Mouse (Mus musculus) embryonic facial prominence, embryonic 12.5 days (tissue): ENCODE data around the gene Farsa. TPM values are rescaled to one million over a fixed set of nuclear protein-coding genes. Genes with fewer than 3 reads are reported as not detected.

Source experiments
- ATAC-seq: fragments of 200-750 bp; cut with Nextera tagmentation; 2 replicates; pipeline ENCODE4 v1.8.0; 2017; ENCODE audit not compliant: insufficient number of reproducible peaks, insufficient read depth, low FRiP score, low TSS enrichment
- H3K27ac ChIP-seq: fragments of 300-500 bp; sonication (generic); 2 replicates; pipeline ENCODE4 v1.5.1; 2016; ENCODE audit warnings: mild to moderate bottlenecking
- H3K27me3 ChIP-seq: fragments of 300-500 bp; sonication (generic); 2 replicates; pipeline ENCODE4 v1.6.1; 2016; ENCODE audit warnings: mild to moderate bottlenecking, moderate library complexity
- H3K36me3 ChIP-seq: fragments of 300-500 bp; sonication (generic); 2 replicates; pipeline ENCODE4 v1.6.1; 2016; ENCODE audit warnings: mild to moderate bottlenecking
- H3K4me1 ChIP-seq: fragments of 300-500 bp; sonication (generic); 2 replicates; pipeline ENCODE4 v1.6.1; 2016
- H3K4me2 ChIP-seq: fragments of 300-500 bp; sonication (generic); replicated peaks from 2 replicates; pipeline ENCODE4 v1.6.1; 2016; ENCODE audit warnings: mild to moderate bottlenecking, moderate library complexity
- H3K4me3 ChIP-seq: fragments of 300-500 bp; sonication (generic); 2 replicates; pipeline ENCODE4 v1.5.1; 2016; ENCODE audit warnings: mild to moderate bottlenecking
- H3K9ac ChIP-seq: fragments of 300-500 bp; sonication (generic); 2 replicates; pipeline ENCODE4 v1.6.1; 2016; ENCODE audit warnings: mild to moderate bottlenecking, moderate library complexity
- H3K9me3 ChIP-seq: fragments of 300-500 bp; sonication (generic); 2 replicates; pipeline ENCODE4 v1.6.1; 2016; ENCODE audit warnings: mild to moderate bottlenecking, moderate library complexity
- WGBS: fragments of 180-500 bp; shearing (Covaris S2); methylation state at CpG from one replicate; pipeline ENCODE4 v1.1.7; 2016; 5-methylcytosine and 5-hydroxymethylcytosine counted together
- polyA plus RNA-seq: library from polyadenylated mRNA; unstranded; fragments of >200 nt; fragmentation: Nextera tagmentation; extraction: Ambion mirVana; gene quantifications from 2 replicates; pipeline ENCODE4 v1.2.1, GENCODE M21; 2016

Gene Farsa
- polyA plus RNA-seq, 1 experiment from 2014 or later, result 106 TPM

DNA sequence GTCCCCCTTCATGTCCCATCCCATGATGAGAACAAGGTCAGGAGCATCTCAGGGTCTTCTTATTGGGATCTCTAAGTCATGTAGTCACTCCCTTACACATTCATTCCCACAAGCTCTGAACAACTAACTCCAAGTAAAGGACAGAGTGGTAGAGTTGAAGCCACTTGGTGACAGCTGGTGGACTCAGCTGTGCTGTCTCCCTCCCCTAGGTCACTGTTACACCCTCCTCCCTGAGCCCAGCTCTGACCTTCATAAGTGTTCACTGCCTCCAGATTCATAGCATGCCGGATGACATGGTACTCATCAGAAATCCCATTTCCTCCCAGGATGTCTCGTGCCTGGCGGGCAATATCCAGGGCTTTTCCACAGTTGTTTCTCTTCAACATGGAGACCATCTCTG lies 31.5 kb downstream of the Farsa start:
- Histone ChIP-seq H3K9me3 (no peaks in the 10 kb centered on the region), H3K9ac (no peak overlapping the region), H3K4me3 (no peak overlapping the region), H3K27ac (no peak overlapping the region), H3K27me3 (no peaks in the 10 kb centered on the region), H3K4me1 (peaks cover 6% of the 10 kb centered on the region), H3K36me3 (peaks cover 46% of the 10 kb centered on the region), H3K4me2 (no peak overlapping the region)
- ATAC-seq, result no peak
- WGBS, result 93% methylated on average over 3 of the region's 3 CpGs

- no peak for ATAC-seq
- H3K4me1 ChIP-seq, result peaks cover 6% of the 10 kb centered on the region
- H3K9me3 ChIP-seq, result no peaks in the 10 kb centered on the region
- no peak overlapping the region for H3K4me2 ChIP-seq
- peaks cover 46% of the 10 kb centered on the region for H3K36me3 ChIP-seq
- H3K9ac ChIP-seq, result no peak overlapping the region
- H3K27me3 ChIP-seq, result no peaks in the 10 kb centered on the region
- H3K27ac ChIP-seq, result no peak overlapping the region
- 94% methylated on average over 1 of the region's 1 CpGs for WGBS
- no peak overlapping the region for H3K4me3 ChIP-seq
These were observed 32.4 kb downstream of the Farsa start for GRCm38 (mm10) chr8:84889141-84889540.

- H3K27ac ChIP-seq, result no peak overlapping the region
- WGBS, result 11% methylated on average over 31 of the region's 31 CpGs
These were observed 36.4 kb downstream of the Farsa start for GRCm38 (mm10) chr8:84892993-84893708.

GRCm38 (mm10) chr8:84893709-84894134 lies 36.9 kb downstream of the Farsa start, which contains the start of gene Gcdh:
Gene Gcdh (minus strand): TSS chr8:84893921.
- H3K4me1 ChIP-seq, result peaks cover 10% of the 10 kb centered on the region
- peaks cover 24% of the 10 kb centered on the region for H3K36me3 ChIP-seq
- H3K4me2 ChIP-seq, result peak within 1 kb of the TSS; percentile 89
- H3K9ac ChIP-seq, result peak within 1 kb of the TSS; percentile 76
- ATAC-seq, result peak; percentile 97
- H3K4me3 ChIP-seq, result peak within 1 kb of the TSS; percentile 82
- H3K27ac ChIP-seq, result no peak within 1 kb of the TSS
- no peaks in the 10 kb centered on the region for H3K9me3 ChIP-seq
- 0% methylated on average over 11 of the region's 11 CpGs for WGBS
- H3K27me3 ChIP-seq, result no peaks in the 10 kb centered on the region

More at GRCm38 (mm10) chr8:84892993-84893708, 36.4 kb downstream of the Farsa start:
- ATAC-seq, result peak; percentile 23; the same call in 1 of the 2 replicates
- peaks cover 30% of the 10 kb centered on the region for H3K36me3 ChIP-seq
- H3K4me1 ChIP-seq, result peaks cover 10% of the 10 kb centered on the region
- no peaks in the 10 kb centered on the region for H3K27me3 ChIP-seq
- peak overlapping the region; percentile 89 for H3K4me2 ChIP-seq
- peak overlapping the region; percentile 76 for H3K9ac ChIP-seq
- H3K9me3 ChIP-seq, result no peaks in the 10 kb centered on the region
- H3K4me3 ChIP-seq, result peak overlapping the region; percentile 82

DNA sequence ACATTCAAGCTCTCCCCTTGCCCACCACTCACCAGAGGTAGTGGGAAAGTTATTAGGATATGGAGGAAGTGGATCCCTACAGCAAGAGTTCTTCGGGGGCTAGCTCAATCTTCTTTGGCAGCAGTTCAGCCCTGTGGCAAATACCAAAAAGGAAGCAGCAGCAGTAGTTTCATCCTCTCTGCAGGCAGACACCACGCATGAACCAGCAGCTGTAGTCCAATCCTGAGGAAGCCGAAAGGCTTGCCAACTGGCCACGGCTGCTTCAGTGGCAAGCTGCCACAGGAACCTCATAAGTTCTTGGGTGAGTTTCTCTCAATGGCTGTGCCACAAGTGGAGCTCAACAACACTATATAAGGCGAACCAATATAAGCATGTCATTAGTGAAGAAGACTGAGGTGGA lies 39.2 kb downstream of the Farsa start:
- no peaks in the 10 kb centered on the region for H3K27me3 ChIP-seq
- H3K4me2 ChIP-seq, result no peak overlapping the region
- H3K4me1 ChIP-seq, result peaks cover 10% of the 10 kb centered on the region
- H3K27ac ChIP-seq, result no peak overlapping the region
- no peak overlapping the region for H3K9ac ChIP-seq
- no peak overlapping the region for H3K4me3 ChIP-seq
- 85% methylated on average over 5 of the region's 5 CpGs for WGBS
- peaks cover 8% of the 10 kb centered on the region; the same call in 1 of the 2 replicates for H3K36me3 ChIP-seq
- ATAC-seq, result no peak
- no peaks in the 10 kb centered on the region for H3K9me3 ChIP-seq

DNA sequence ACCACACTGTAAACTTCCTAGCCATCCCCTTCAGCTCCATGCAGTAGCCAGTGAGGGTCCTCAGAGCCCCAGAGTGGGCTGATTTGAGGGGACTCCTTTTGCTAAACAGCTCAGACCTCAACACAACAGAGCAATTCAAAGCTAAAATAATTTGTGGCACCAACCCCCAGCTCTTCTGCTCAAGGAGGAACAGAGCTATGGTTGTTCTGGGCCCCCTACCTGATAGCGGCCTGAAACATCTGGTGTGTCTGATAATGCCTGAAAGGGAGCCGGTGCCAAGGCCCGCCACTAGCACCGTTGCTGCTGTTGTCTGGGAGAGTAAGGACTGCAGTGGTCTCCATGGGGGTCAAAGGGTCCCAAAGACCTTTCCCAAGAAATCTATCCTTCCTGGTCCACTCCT lies 44.3 kb downstream of the Farsa start:
- WGBS, result 65% methylated on average over 4 of the region's 4 CpGs
- H3K27me3 ChIP-seq, result no peaks in the 10 kb centered on the region
- no peak overlapping the region for H3K4me3 ChIP-seq

DNA sequence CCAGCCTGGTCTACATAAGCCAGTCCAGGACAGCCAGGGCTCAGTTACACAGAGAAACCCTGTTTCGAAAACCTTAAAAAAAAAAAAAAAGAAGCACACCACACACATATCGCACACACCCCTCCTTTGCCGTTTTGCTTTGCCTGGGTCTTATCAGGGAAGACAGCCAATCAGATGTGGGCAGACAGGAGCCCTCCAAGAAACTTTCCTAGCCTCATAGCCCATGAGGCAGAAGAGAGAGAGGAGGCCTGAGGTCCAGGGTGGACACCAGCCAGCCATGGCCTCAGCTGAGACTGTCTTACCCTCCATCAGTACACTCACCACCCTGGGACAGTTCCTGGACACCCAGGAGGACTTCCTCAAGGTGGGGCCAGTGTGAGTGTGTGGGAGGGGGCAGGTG lies 45.0 kb downstream of the Farsa start, which contains the start of gene Klf1:
TSS of gene Klf1 (plus strand) at position 177 of the 400 bp plus-strand sequence.
- H3K9ac ChIP-seq, result peak within 1 kb of the TSS; percentile 74
- H3K4me2 ChIP-seq, result peak within 1 kb of the TSS; percentile 94
- peak within 1 kb of the TSS; percentile 61 for H3K4me3 ChIP-seq
- WGBS, result 63% methylated on average over 3 of the region's 3 CpGs
- no peaks in the 10 kb centered on the region for H3K27me3 ChIP-seq
- peak within 1 kb of the TSS; percentile 80 for H3K27ac ChIP-seq
- H3K4me1 ChIP-seq, result peaks cover 5% of the 10 kb centered on the region; the same call in 1 of the 2 replicates
- no peaks in the 10 kb centered on the region for H3K9me3 ChIP-seq
- ATAC-seq, result no peak
- H3K36me3 ChIP-seq, result no peaks in the 10 kb centered on the region

More for the DNA sequence above, 44.3 kb downstream of the Farsa start:
- Histone ChIP-seq H3K4me1 (peaks cover 5% of the 10 kb centered on the region; the same call in 1 of the 2 replicates), H3K9ac (no peak overlapping the region), H3K4me2 (no peak overlapping the region), H3K36me3 (no peaks in the 10 kb centered on the region), H3K9me3 (no peaks in the 10 kb centered on the region), H3K27ac (no peak overlapping the region)
- ATAC-seq, result no peak

DNA sequence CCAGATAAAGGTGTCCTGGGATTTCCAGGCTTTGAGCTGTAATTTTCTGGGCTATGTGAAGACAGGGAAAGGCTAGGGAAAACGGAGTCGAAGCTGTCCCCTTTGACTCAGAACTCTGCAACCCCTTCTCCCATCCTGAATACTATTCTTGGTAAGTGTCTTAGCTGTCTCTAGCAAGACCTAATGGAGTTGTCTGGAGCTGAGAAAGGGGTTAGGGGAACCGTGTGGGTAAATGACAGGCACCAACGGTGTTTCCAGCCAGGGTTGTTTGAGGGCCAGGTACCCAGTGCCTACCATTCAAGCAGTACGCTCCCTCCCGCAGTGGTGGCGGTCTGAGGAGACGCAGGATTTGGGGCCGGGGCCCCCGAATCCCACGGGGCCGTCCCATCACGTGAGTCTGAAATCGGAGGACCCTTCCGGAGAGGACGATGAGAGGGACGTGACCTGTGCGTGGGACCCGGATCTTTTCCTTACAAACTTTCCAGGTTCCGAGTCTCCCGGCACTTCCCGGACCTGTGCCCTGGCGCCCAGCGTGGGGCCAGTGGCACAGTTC lies 45.7 kb downstream of the Farsa start:
- Histone ChIP-seq H3K9me3 (no peaks in the 10 kb centered on the region), H3K27ac (peak overlapping the region; percentile 80), H3K9ac (peak overlapping the region; percentile 74), H3K27me3 (no peaks in the 10 kb centered on the region), H3K36me3 (no peaks in the 10 kb centered on the region), H3K4me2 (peak overlapping the region; percentile 94), H3K4me1 (peaks cover 5% of the 10 kb centered on the region; the same call in 1 of the 2 replicates), H3K4me3 (peak overlapping the region; percentile 61)
- WGBS, result 3% methylated on average over 24 of the region's 24 CpGs
- ATAC-seq, result 0 out of 2 replicates have a peak, but pooled peaks have one; percentile 5

GRCm38 (mm10) chr8:84902920-84903661 lies 46.3 kb downstream of the Farsa start:
- peak overlapping the region; percentile 80 for H3K27ac ChIP-seq
- no peaks in the 10 kb centered on the region for H3K27me3 ChIP-seq
- H3K4me1 ChIP-seq, result peaks cover 5% of the 10 kb centered on the region; the same call in 1 of the 2 replicates
- H3K4me2 ChIP-seq, result peak overlapping the region; percentile 94
- peak overlapping the region; percentile 74 for H3K9ac ChIP-seq
- ATAC-seq, result peak; percentile 66; the same call in 1 of the 2 replicates
- H3K9me3 ChIP-seq, result no peaks in the 10 kb centered on the region
- H3K4me3 ChIP-seq, result peak overlapping the region; percentile 61
- no peaks in the 10 kb centered on the region for H3K36me3 ChIP-seq
- WGBS, result under 1% methylated on average over 65 of the region's 68 CpGs

DNA sequence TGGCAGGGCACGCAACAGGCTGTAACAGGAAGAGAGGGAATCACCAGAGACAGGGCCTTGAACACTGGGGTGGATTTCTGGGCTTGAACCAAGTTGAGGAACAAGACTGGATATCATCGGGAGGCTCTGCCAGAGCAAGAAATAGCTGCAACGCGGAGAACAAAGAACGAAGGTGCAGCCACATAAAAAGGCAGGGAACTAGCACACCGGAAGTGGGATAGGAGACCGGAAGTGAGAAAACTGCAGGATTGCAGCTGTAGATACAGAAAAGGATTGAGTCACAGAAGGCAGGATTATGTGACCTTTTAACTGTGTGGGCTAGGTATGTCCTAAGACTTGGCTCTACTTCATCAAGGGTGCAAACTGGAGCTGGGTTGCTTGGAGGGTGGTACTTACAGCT lies 47.6 kb downstream of the Farsa start:
- no peak overlapping the region for H3K4me2 ChIP-seq
- H3K27ac ChIP-seq, result no peak overlapping the region
- no peak overlapping the region for H3K4me3 ChIP-seq
- H3K4me1 ChIP-seq, result peaks cover 10% of the 10 kb centered on the region; the same call in 1 of the 2 replicates
- H3K27me3 ChIP-seq, result peaks cover 2% of the 10 kb centered on the region; the same call in 1 of the 2 replicates
- H3K36me3 ChIP-seq, result no peaks in the 10 kb centered on the region
- no peak for ATAC-seq
- H3K9ac ChIP-seq, result no peak overlapping the region
- 90% methylated on average over 7 of the region's 7 CpGs for WGBS
- no peaks in the 10 kb centered on the region for H3K9me3 ChIP-seq

DNA sequence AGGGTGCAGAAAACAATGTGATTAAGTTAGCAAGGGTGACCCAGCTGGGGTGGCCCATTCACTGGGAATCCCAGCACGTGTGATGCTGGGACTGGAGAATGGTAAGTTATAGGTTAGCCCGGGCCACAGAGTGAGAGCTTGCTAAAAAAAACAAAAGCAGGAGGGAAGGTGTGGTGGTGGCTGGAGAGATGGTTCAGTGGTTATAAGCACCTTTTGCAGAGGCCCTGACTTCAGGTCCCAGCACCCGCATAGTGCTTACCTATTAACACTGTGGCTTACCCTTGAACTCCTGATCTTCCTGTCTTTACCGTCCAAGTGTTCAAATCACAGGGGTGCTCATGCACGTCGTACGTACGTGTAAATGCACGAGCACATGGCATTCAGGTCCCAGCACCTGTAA lies 50.2 kb downstream of the Farsa start:
- H3K27me3 ChIP-seq, result peaks cover 28% of the 10 kb centered on the region
- no peak for ATAC-seq

More for the DNA sequence above, 50.2 kb downstream of the Farsa start:
- H3K4me3 ChIP-seq, result no peak overlapping the region
- no peak overlapping the region for H3K27ac ChIP-seq
- no peak overlapping the region for H3K9ac ChIP-seq
- no peaks in the 10 kb centered on the region; the same call in 1 of the 2 replicates for H3K36me3 ChIP-seq
- 90% methylated on average over 9 of the region's 9 CpGs for WGBS
- H3K4me2 ChIP-seq, result no peak overlapping the region
- no peaks in the 10 kb centered on the region for H3K9me3 ChIP-seq
- H3K4me1 ChIP-seq, result peaks cover 16% of the 10 kb centered on the region; the same call in 1 of the 2 replicates
